Mouse (Mus musculus) MEL (cell line): Measurements from ENCODE around the gene Prrg2.

Experiments
- CTCF ChIP-seq, 3 experiments: IDR thresholded peaks in 2 of 3; conservative IDR thresholded peaks in 1 of 3; 2 replicates each; pipeline ENCODE4 v1.5.1; 2011 to 2012; ENCODE audit warnings: low read length in 3 of 3, low read depth in 2 of 3, mild to moderate bottlenecking in 2 of 3, improper control_type of control experiment in 1 of 3, inconsistent platforms in 1 of 3, mixed read lengths in 1 of 3, moderate library complexity in 1 of 3; ENCODE audit not compliant: control insufficient read depth in 1 of 3, insufficient read depth in 1 of 3, poor library complexity in 1 of 3, severe bottlenecking in 1 of 3
- ELF1 ChIP-seq: IDR thresholded peaks from 2 replicates; pipeline ENCODE4 v1.6.1; 2014; ENCODE audit warnings: low read depth, mild to moderate bottlenecking, inconsistent platforms, low read length, improper control_type of control experiment, moderate library complexity
- EP300 ChIP-seq, 2 experiments: IDR thresholded peaks; 2 replicates each; pipeline ENCODE4 v1.6.1; 2011; ENCODE audit warnings: improper control_type of control experiment in 2 of 2, low read length in 2 of 2, low read depth in 1 of 2, mild to moderate bottlenecking in 1 of 2
- MAX ChIP-seq: IDR thresholded peaks from 2 replicates; pipeline ENCODE4 v1.6.1; 2011; ENCODE audit warnings: low read length, improper control_type of control experiment
- MYB ChIP-seq: IDR thresholded peaks from 2 replicates; pipeline ENCODE4 v1.6.1; 2011; ENCODE audit warnings: mild to moderate bottlenecking, low read depth, low read length, improper control_type of control experiment
- NRF1 ChIP-seq: IDR thresholded peaks from 2 replicates; pipeline ENCODE4 v1.6.1; 2014; ENCODE audit warnings: low read depth, mild to moderate bottlenecking, inconsistent platforms, low read length, improper control_type of control experiment, moderate library complexity; ENCODE audit not compliant: poor library complexity, insufficient read depth, severe bottlenecking
- POLR2A ChIP-seq, 2 experiments: IDR thresholded peaks; 2 replicates each; pipeline ENCODE4 v1.6.1; 2011 to 2012; ENCODE audit warnings: low read length in 2 of 2, mild to moderate bottlenecking in 2 of 2, control low read depth in 1 of 2, improper control_type of control experiment in 1 of 2, low read depth in 1 of 2, moderate library complexity in 1 of 2; ENCODE audit not compliant: control insufficient read depth in 1 of 2, insufficient read depth in 1 of 2, poor library complexity in 1 of 2

- TF ChIP-seq POLR2A (IDR thresholded peaks at IDR 0.05; ENCODE audit: control insufficient read depth in 1 of 2, insufficient read depth in 1 of 2, low read depth in 1 of 2, low read length in 2 of 2, poor library complexity in 1 of 2) (peak in 1 of 2 experiments; percentile 44; a peak in 1 of 4 replicates), MYB (no peak), MAX (no peak), NRF1 (no peak), ELF1 (no peak), CTCF (IDR thresholded peaks at IDR 0.05 in 2 of 3, conservative IDR thresholded peaks at IDR 0.05 in 1 of 3; ENCODE audit: control insufficient read depth in 1 of 3, insufficient read depth in 1 of 3, low read depth in 2 of 3, low read length in 3 of 3, poor library complexity in 1 of 3, severe bottlenecking in 1 of 3) (no peak), EP300 (IDR thresholded peaks at IDR 0.05; ENCODE audit: low read depth in 1 of 2, low read length in 2 of 2) (no peak)
Observed at GRCm38 (mm10) chr7:45097479-45097878, 35.0 kb upstream of the Prrg2 start.
